Mouse (Mus musculus) activated CD4-positive, CD25-positive, alpha-beta regulatory T cell (primary cell): ENCODE measurements around the gene Zswim4. TPM values are rescaled to one million over a fixed set of nuclear protein-coding genes. Genes with fewer than 3 reads are reported as not detected.

Experiments
- polyA plus RNA-seq, 2 experiments: library from polyadenylated mRNA; unstranded; fragments of 100-300 nt; shearing (Covaris generic); gene quantifications; one replicate each; pipeline ENCODE4 v1.2.1; 2017

Zswim4 gene
- polyA plus RNA-seq, result 10 to 100 TPM in 1 of 2 experiments, 1 to 10 TPM in 1; 6.8 to 15.0 TPM

GRCm38 (mm10) chr8:84236998-84237473 lies at the start of gene Zswim4:
Gene Zswim4 (minus strand): TSS chr8:84237055.

GRCm38 (mm10) chr8:84269950-84270773 lies 33.3 kb upstream of the Zswim4 start, which contains the start of gene Ccdc130:
Gene Ccdc130 (minus strand): TSS chr8:84270380.

GRCm38 (mm10) chr8:84256822-84257610 lies 20.2 kb upstream of the Zswim4 start, which contains the start of gene Mri1:
Gene Mri1 (minus strand): TSS chr8:84257326.

GRCm38 (mm10) chr8:84249257-84250170 lies 12.7 kb upstream of the Zswim4 start, which contains the start of gene D8Ertd738e:
Gene D8Ertd738e (minus strand): TSS chr8:84249719.

GRCm38 (mm10) chr8:84185117-84185516 lies 51.7 kb downstream of the Zswim4 start, which contains the start of gene Nanos3:
Gene Nanos3 (minus strand): TSS chr8:84185217.

Other genes with a start within 250 kb of the Zswim4 start
- gene Samd1, start 239.4 kb downstream of the Zswim4 start, polyA plus RNA-seq, result 10 to 100 TPM in 1 of 2 experiments, 1 to 10 TPM in 1; 9.1 to 11.7 TPM
- under 1 TPM; 0.12 to 0.36 TPM for gene 1700067K01Rik, start 235.6 kb downstream of the Zswim4 start, polyA plus RNA-seq
- 1 to 10 TPM; 4.0 to 4.1 TPM for gene 2210011C24Rik, start 224.9 kb downstream of the Zswim4 start, polyA plus RNA-seq
- 10 to 100 TPM; 10.1 to 13.4 TPM for gene Palm3, start 215.6 kb downstream of the Zswim4 start, polyA plus RNA-seq
- 100 to 1,000 TPM; 260 to 302 TPM for gene Il27ra, start 194.5 kb downstream of the Zswim4 start, polyA plus RNA-seq
- 100 to 1,000 TPM; 167 to 253 TPM for gene Rln3, start 192.1 kb downstream of the Zswim4 start, polyA plus RNA-seq
- gene Gm10643, start 171.9 kb downstream of the Zswim4 start, polyA plus RNA-seq, result 1 to 10 TPM; 1.8 to 2.1 TPM
- gene Rfx1, start 170.2 kb downstream of the Zswim4 start, polyA plus RNA-seq, result 10 to 100 TPM; 14.4 to 40.5 TPM
- gene Dcaf15, start 132.3 kb downstream of the Zswim4 start, polyA plus RNA-seq, result 10 to 100 TPM; 32.6 to 41.2 TPM
- gene Podnl1, start 111.1 kb downstream of the Zswim4 start, polyA plus RNA-seq, result 10 to 100 TPM; 17.6 to 39.5 TPM
- 10 to 100 TPM; 28.8 to 41.8 TPM for gene Cc2d1a, start 89.1 kb downstream of the Zswim4 start, polyA plus RNA-seq
- 1 to 10 TPM in 1 of 2 experiments, under 1 TPM in 1; 0.31 to 1.4 TPM for gene 4930432K21Rik, start 89.0 kb downstream of the Zswim4 start, polyA plus RNA-seq
- gene Nanos3, start 51.8 kb downstream of the Zswim4 start, polyA plus RNA-seq, result 1 to 10 TPM; 1.3 to 4.5 TPM
- 100 to 1,000 TPM; 287 to 296 TPM for gene D8Ertd738e, start 12.7 kb upstream of the Zswim4 start, polyA plus RNA-seq
- gene Mri1, start 20.3 kb upstream of the Zswim4 start, polyA plus RNA-seq, result 100 to 1,000 TPM; 105 to 132 TPM
- gene Ccdc130, start 33.3 kb upstream of the Zswim4 start, polyA plus RNA-seq, result 10 to 100 TPM; 33.8 to 36.6 TPM
- gene Cacna1a, start 151.4 kb upstream of the Zswim4 start, polyA plus RNA-seq, result 10 to 100 TPM in 1 of 2 experiments, 1 to 10 TPM in 1; 8.6 to 13.1 TPM